Mouse (Mus musculus) G1E (cell line): ENCODE data around the gene Spaca4.

Experiments used
- CTCF ChIP-seq: IDR thresholded peaks from 2 replicates; pipeline ENCODE4 v1.5.1; 2012; ENCODE audit warnings: low read depth, low read length, inconsistent platforms, mixed read lengths
- GATA1 ChIP-seq: IDR thresholded peaks from 2 replicates; pipeline ENCODE4 v1.6.1; 2012; ENCODE audit warnings: borderline replicate concordance, low read length, inconsistent platforms, mixed read lengths
- TAL1 ChIP-seq: conservative IDR thresholded peaks from 2 replicates; pipeline ENCODE4 v1.6.1; 2012; ENCODE audit warnings: low read depth, low read length, inconsistent platforms, mixed read lengths

- TF ChIP-seq CTCF = no peak
- TF ChIP-seq GATA1 = no peak
- TF ChIP-seq TAL1 = no peak
Measured at GRCm38 (mm10) chr7:45713881-45714520, 11.6 kb downstream of the Spaca4 start.
